Mouse (Mus musculus) CD4-positive, CD25-positive, alpha-beta regulatory T cell, adult 4 months (primary cell): ENCODE measurements around the gene Fkrp. TPM values are rescaled to one million over a fixed set of nuclear protein-coding genes. Genes with fewer than 3 reads are reported as not detected.

Source experiments
- ATAC-seq: one replicate; pipeline ENCODE4 v1.8.0; 2017
- polyA plus RNA-seq, 2 experiments: library from polyadenylated mRNA; unstranded; fragments of 100-300 nt; shearing (Covaris generic); gene quantifications; one replicate each; pipeline ENCODE4 v1.2.1; 2017

Fkrp gene
- 10 to 100 TPM in 1 of 2 experiments, 1 to 10 TPM in 1; 6.8 to 11.2 TPM for polyA plus RNA-seq

- ATAC-seq: peak; percentile 53
Measured at GRCm38 (mm10) chr7:16816475-16817122, at the start of gene Fkrp. TSS of gene Fkrp (minus strand) at chr7:16816732.

- peak; percentile 42 for ATAC-seq
Measured at GRCm38 (mm10) chr7:16859902-16860651, 43.5 kb upstream of the Fkrp start.

GRCm38 (mm10) chr7:16858336-16858735 is 41.8 kb upstream of the Fkrp start:
- ATAC-seq: peak; percentile 75

- ATAC-seq: no peak
Measured at GRCm38 (mm10) chr7:16853302-16853831, 36.8 kb upstream of the Fkrp start.

GRCm38 (mm10) chr7:16851636-16852035 is 35.1 kb upstream of the Fkrp start:
- ATAC-seq: no peak

GRCm38 (mm10) chr7:16848579-16848978 is 32.0 kb upstream of the Fkrp start:
- ATAC-seq: no peak

GRCm38 (mm10) chr7:16847507-16847906 is 31.0 kb upstream of the Fkrp start:
- no peak for ATAC-seq

GRCm38 (mm10) chr7:16846775-16847174 is 30.2 kb upstream of the Fkrp start:
- ATAC-seq: no peak

GRCm38 (mm10) chr7:16845820-16846167 is 29.3 kb upstream of the Fkrp start:
- no peak for ATAC-seq

- ATAC-seq: peak; percentile 48
Measured at GRCm38 (mm10) chr7:16845072-16845819, 28.7 kb upstream of the Fkrp start.

- ATAC-seq: no peak
Measured at GRCm38 (mm10) chr7:16844696-16845071, 28.2 kb upstream of the Fkrp start.

- ATAC-seq: peak; percentile 4
Measured at GRCm38 (mm10) chr7:16843441-16844171, 27.1 kb upstream of the Fkrp start.

GRCm38 (mm10) chr7:16842645-16843063 is 26.1 kb upstream of the Fkrp start, which contains the start of gene Prkd2:
TSS of gene Prkd2 (plus strand) at chr7:16842902.
- peak; percentile 44 for ATAC-seq

- peak; percentile 67 for ATAC-seq
Measured at GRCm38 (mm10) chr7:16841561-16842560, 25.3 kb upstream of the Fkrp start.

GRCm38 (mm10) chr7:16841078-16841477 is 24.5 kb upstream of the Fkrp start:
- ATAC-seq: no peak

GRCm38 (mm10) chr7:16840109-16840491 is 23.6 kb upstream of the Fkrp start:
- no peak for ATAC-seq

GRCm38 (mm10) chr7:16839427-16840108 is 23.0 kb upstream of the Fkrp start:
- ATAC-seq: no peak

GRCm38 (mm10) chr7:16838804-16839426 is 22.4 kb upstream of the Fkrp start:
- ATAC-seq: no peak

- ATAC-seq: no peak
Measured at GRCm38 (mm10) chr7:16837916-16838803, 21.6 kb upstream of the Fkrp start.
